Mouse (Mus musculus) midbrain, embryonic 11.5 days (tissue): ENCODE data around the gene Olfr463. TPM values are rescaled to one million over a fixed set of nuclear protein-coding genes. Genes with fewer than 3 reads are reported as not detected.
"Not testable (repeated sequence)": the region's sequence is repeated elsewhere in the genome, so short reads cannot be mapped to it uniquely, and the experiment has no call there.

Experiments used
- ATAC-seq: fragments of 200-750 bp; cut with Nextera tagmentation; 2 replicates; pipeline ENCODE4 v1.8.0; 2017; ENCODE audit warnings: moderate TSS enrichment, moderate library complexity; ENCODE audit not compliant: low FRiP score
- DNase-seq: peaks from one replicate; pipeline ENCODE4 v3.0.0; 2015; ENCODE audit warnings: low spot score; ENCODE audit errors: missing footprints
- H3K27ac ChIP-seq: fragments of 300-500 bp; sonication (generic); 2 replicates; pipeline ENCODE4 v1.5.1; 2014; ENCODE audit warnings: low read depth, low read length
- H3K27me3 ChIP-seq: fragments of 300-500 bp; sonication (generic); 2 replicates; pipeline ENCODE4 v1.6.1; 2014; ENCODE audit warnings: mild to moderate bottlenecking, low read length, moderate library complexity, mixed read lengths; ENCODE audit not compliant: control insufficient read depth, insufficient read depth
- H3K36me3 ChIP-seq: fragments of 300-500 bp; sonication (generic); 2 replicates; pipeline ENCODE4 v1.6.1; 2014; ENCODE audit warnings: mild to moderate bottlenecking, low read length, moderate library complexity, mixed read lengths; ENCODE audit not compliant: control insufficient read depth, insufficient read depth
- H3K4me1 ChIP-seq: fragments of 300-500 bp; sonication (generic); 2 replicates; pipeline ENCODE4 v1.6.1; 2014; ENCODE audit warnings: low read length; ENCODE audit not compliant: control insufficient read depth, insufficient read depth
- H3K4me2 ChIP-seq: fragments of 300-500 bp; sonication (generic); 2 replicates; pipeline ENCODE4 v1.6.1; 2014; ENCODE audit warnings: mild to moderate bottlenecking, moderate library complexity
- H3K4me3 ChIP-seq: fragments of 300-500 bp; sonication (generic); 2 replicates; pipeline ENCODE4 v1.5.1; 2014; ENCODE audit warnings: low read depth, low read length
- H3K9ac ChIP-seq: fragments of 300-500 bp; sonication (generic); 2 replicates; pipeline ENCODE4 v1.6.1; 2014; ENCODE audit warnings: low read length
- H3K9me3 ChIP-seq: fragments of 300-500 bp; sonication (generic); 2 replicates; pipeline ENCODE4 v1.6.1; 2016; ENCODE audit warnings: low read length; ENCODE audit not compliant: control insufficient read depth
- WGBS: fragments of 180-500 bp; shearing (Covaris S2); extraction: QIAGEN DNeasy Blood & Tissue Kit; methylation state at CpG from one replicate; pipeline ENCODE4 v1.1.7; 2014; 5-methylcytosine and 5-hydroxymethylcytosine counted together
- polyA plus RNA-seq: library from polyadenylated mRNA; unstranded; fragments of >200 nt; fragmentation: Nextera tagmentation; extraction: Ambion mirVana; gene quantifications from 2 replicates; pipeline ENCODE4 v1.2.1, GENCODE M21; 2014

The Olfr463 gene
- polyA plus RNA-seq, 1 experiment from 2014 or later = not detected

- WGBS = 42% methylated on average over 5 of the region's 5 CpGs
These were observed 13.7 kb downstream of the Olfr463 start for GRCm38 (mm10) chr11:87883493-87883892.

GRCm38 (mm10) chr11:87881714-87882113 lies 15.5 kb downstream of the Olfr463 start:
- Histone ChIP-seq H3K9ac (no peak overlapping the region), H3K27me3 (no peaks in the 10 kb centered on the region), H3K27ac (no peak overlapping the region), H3K4me1 (no peaks in the 10 kb centered on the region), H3K4me2 (no peak overlapping the region), H3K9me3 (no peaks in the 10 kb centered on the region), H3K36me3 (no peaks in the 10 kb centered on the region), H3K4me3 (no peak overlapping the region)
- ATAC-seq (no peak), DNase-seq (no peak)
- 75% methylated on average over 4 of the region's 4 CpGs for WGBS

More at GRCm38 (mm10) chr11:87883493-87883892, 13.7 kb downstream of the Olfr463 start:
- no peak overlapping the region for H3K27ac ChIP-seq
- no peaks in the 10 kb centered on the region for H3K4me1 ChIP-seq
- H3K4me3 ChIP-seq = no peak overlapping the region
- H3K9me3 ChIP-seq = no peaks in the 10 kb centered on the region
- DNase-seq = peak; percentile 88
- ATAC-seq = no peak
- H3K36me3 ChIP-seq = no peaks in the 10 kb centered on the region
- H3K27me3 ChIP-seq = no peaks in the 10 kb centered on the region
- H3K9ac ChIP-seq = no peak overlapping the region
- H3K4me2 ChIP-seq = no peak overlapping the region

- 83% methylated on average over 9 of the region's 9 CpGs for WGBS
- no peaks in the 10 kb centered on the region for H3K9me3 ChIP-seq
- DNase-seq (no peak), ATAC-seq (no peak)
- no peak overlapping the region for H3K27ac ChIP-seq
- H3K4me3 ChIP-seq = no peak overlapping the region
- H3K4me1 ChIP-seq = no peaks in the 10 kb centered on the region
- H3K27me3 ChIP-seq = no peaks in the 10 kb centered on the region
- no peaks in the 10 kb centered on the region for H3K36me3 ChIP-seq
- no peak overlapping the region for H3K4me2 ChIP-seq
- no peak overlapping the region for H3K9ac ChIP-seq
These were observed 17.4 kb downstream of the Olfr463 start for GRCm38 (mm10) chr11:87879826-87880225.

GRCm38 (mm10) chr11:87875436-87875835 lies 21.8 kb downstream of the Olfr463 start, which contains the start of gene Epx:
Gene Epx (minus strand): TSS chr11:87875536.
- no peaks in the 10 kb centered on the region for H3K4me1 ChIP-seq
- H3K9ac ChIP-seq = no peak within 1 kb of the TSS
- WGBS = 83% methylated on average over 6 of the region's 6 CpGs
- no peak within 1 kb of the TSS for H3K4me2 ChIP-seq
- H3K27ac ChIP-seq = no peak within 1 kb of the TSS
- ATAC-seq = no peak
- H3K27me3 ChIP-seq = no peaks in the 10 kb centered on the region
- no peaks in the 10 kb centered on the region for H3K36me3 ChIP-seq
- no peak within 1 kb of the TSS for H3K4me3 ChIP-seq
- no peaks in the 10 kb centered on the region for H3K9me3 ChIP-seq
- no peak for DNase-seq

GRCm38 (mm10) chr11:87871766-87872165 lies 25.4 kb downstream of the Olfr463 start:
- Histone ChIP-seq H3K9ac (no peak overlapping the region), H3K4me1 (no peaks in the 10 kb centered on the region), H3K36me3 (no peaks in the 10 kb centered on the region), H3K4me3 (no peak overlapping the region), H3K27ac (no peak overlapping the region), H3K9me3 (no peaks in the 10 kb centered on the region), H3K27me3 (no peaks in the 10 kb centered on the region), H3K4me2 (no peak overlapping the region)
- WGBS = 61% methylated on average over 8 of the region's 8 CpGs
- DNase-seq (no peak), ATAC-seq (no peak)

GRCm38 (mm10) chr11:87870096-87870495 lies 27.1 kb downstream of the Olfr463 start:
- H3K4me2 ChIP-seq = no peak overlapping the region
- ATAC-seq (no peak), DNase-seq (no peak)
- H3K9ac ChIP-seq = no peak overlapping the region
- H3K27ac ChIP-seq = no peak overlapping the region
- H3K36me3 ChIP-seq = no peaks in the 10 kb centered on the region
- H3K4me1 ChIP-seq = no peaks in the 10 kb centered on the region
- H3K27me3 ChIP-seq = no peaks in the 10 kb centered on the region
- WGBS = 83% methylated on average over 2 of the region's 2 CpGs
- H3K4me3 ChIP-seq = no peak overlapping the region
- H3K9me3 ChIP-seq = no peaks in the 10 kb centered on the region

- not testable (repeated sequence) for H3K27me3 ChIP-seq, DNase-seq, H3K9me3 ChIP-seq, H3K27ac ChIP-seq, H3K9ac ChIP-seq, H3K4me3 ChIP-seq, H3K4me2 ChIP-seq, ATAC-seq, H3K36me3 ChIP-seq, H3K4me1 ChIP-seq
- 88% methylated on average over 1 of the region's 2 CpGs for WGBS
These were observed 30.3 kb downstream of the Olfr463 start for GRCm38 (mm10) chr11:87866891-87867290.

GRCm38 (mm10) chr11:87862805-87863204 lies 34.4 kb downstream of the Olfr463 start:
- Histone ChIP-seq H3K4me2 (no peak overlapping the region), H3K4me3 (no peak overlapping the region), H3K9ac (no peak overlapping the region), H3K36me3 (0 out of 2 replicates have a peak, but pooled peaks cover 2% of the 10 kb centered on the region), H3K27ac (no peak overlapping the region), H3K9me3 (no peaks in the 10 kb centered on the region), H3K27me3 (no peaks in the 10 kb centered on the region), H3K4me1 (no peaks in the 10 kb centered on the region)
- DNase-seq (no peak), ATAC-seq (no peak)
- WGBS = 91% methylated on average over 13 of the region's 13 CpGs

GRCm38 (mm10) chr11:87860426-87860825 lies 36.8 kb downstream of the Olfr463 start:
- no peak overlapping the region for H3K27ac ChIP-seq
- H3K9me3 ChIP-seq = no peaks in the 10 kb centered on the region
- no peaks in the 10 kb centered on the region for H3K4me1 ChIP-seq
- no peak overlapping the region for H3K4me3 ChIP-seq
- no peak overlapping the region for H3K4me2 ChIP-seq
- H3K9ac ChIP-seq = no peak overlapping the region
- no peaks in the 10 kb centered on the region for H3K27me3 ChIP-seq
- no peak for ATAC-seq
- no peak for DNase-seq
- 0 out of 2 replicates have a peak, but pooled peaks cover 5% of the 10 kb centered on the region for H3K36me3 ChIP-seq
- 72% methylated on average over 9 of the region's 9 CpGs for WGBS
